Mouse (Mus musculus): ENCODE data around the gene Gm49322.

DNA sequence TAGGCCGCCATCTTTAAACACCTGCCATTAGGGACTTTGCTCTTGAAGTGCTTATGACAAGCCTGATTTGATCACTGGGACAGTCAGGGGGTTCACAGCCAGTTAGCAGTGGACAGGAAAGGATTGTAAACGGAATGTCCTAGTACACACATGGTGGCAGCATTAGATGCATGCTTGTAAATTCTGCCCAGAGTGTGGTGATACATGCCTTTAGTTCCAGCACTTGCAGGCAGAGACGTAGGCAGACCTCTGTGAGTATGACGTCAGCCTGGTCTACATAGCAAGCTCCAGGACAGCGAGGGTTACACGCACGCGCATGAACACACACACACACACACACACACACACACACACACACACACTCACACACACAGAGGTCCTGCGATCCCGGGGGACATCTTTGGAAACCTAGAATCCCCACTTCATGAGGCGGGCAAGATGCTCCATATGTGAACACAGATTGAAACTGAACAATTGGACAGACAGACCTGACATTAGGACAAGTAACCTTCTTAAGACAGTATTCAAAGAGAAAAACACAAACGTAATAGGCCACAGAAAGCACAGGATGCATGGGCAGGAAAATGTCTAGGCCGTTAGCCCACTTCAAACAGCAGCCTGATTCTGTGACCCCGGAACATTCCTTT is 52.5 kb downstream of the Gm49322 start:
- no peak for TF ChIP-seq POLR2A (IDR thresholded peaks at IDR 0.05; ENCODE audit: borderline replicate concordance, insufficient read depth, low read length)
- TF ChIP-seq CTCF (IDR thresholded peaks at IDR 0.05; ENCODE audit: borderline replicate concordance, insufficient read depth, low read depth, low read length), result no peak
